Mouse (Mus musculus) kidney, postnatal 14 days (tissue): ENCODE measurements at regions not wholly inside any gene's neighbourhood (a gene's known extent, or its start where the extent isn't known, plus 50 kb on each side); places are given as distances from the start of the nearest gene placed in this dataset.
A peak's percentile ranks its signal among the peaks of the same experiment; 100 is the strongest.
"Not testable (repeated sequence)": the region's sequence is repeated elsewhere in the genome, so short reads cannot be mapped to it uniquely, and the experiment has no call there.

Experiments
- DNase-seq: peaks from one replicate; pipeline ENCODE4 v3.0.0; 2022; ENCODE audit warnings: mixed read lengths

DNA sequence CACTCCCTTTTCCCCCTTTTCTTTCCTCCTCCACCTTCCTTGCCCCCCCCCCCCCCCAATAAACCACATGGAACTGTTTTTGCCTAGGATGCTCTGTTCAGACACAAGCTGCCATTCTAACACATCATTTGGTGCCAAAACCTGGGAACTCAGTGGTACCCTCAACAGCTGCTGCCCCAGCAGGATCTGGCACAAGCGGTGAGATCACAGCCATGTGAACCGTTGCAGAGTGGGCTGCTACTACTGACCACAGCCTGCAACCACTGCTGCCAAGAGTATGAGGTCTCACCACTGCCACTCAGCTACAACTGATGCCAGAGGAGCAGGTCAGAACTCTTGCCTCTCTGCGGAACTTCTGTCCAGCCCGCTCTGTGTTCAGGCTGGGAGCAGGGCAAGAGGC, 206.2 kb downstream of the Pcsk1 start:
- no peak for DNase-seq

GRCm38 (mm10) chr13:75319780-75320179, 230.2 kb downstream of the Pcsk1 start:
- DNase-seq = peak; percentile 2

DNA sequence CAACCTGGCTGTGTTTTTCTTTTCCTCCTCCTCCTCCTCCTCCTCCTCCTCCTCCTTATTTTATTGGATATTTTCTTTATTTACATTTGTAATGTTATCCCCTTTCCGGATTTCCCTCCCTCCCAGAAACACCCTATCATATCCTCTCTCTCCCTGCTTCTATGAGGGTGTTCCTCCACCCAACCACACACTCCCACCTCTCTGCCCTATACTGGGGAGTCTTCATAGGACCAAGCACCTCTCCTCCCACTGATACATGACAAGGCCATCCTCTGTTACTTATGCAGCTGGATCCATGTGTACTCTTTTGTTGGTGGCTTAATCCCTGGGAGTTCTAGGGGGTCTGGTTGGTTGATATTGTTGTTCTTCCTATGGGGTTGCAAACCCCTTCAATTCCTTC, 230.6 kb downstream of the Pcsk1 start:
- DNase-seq = no peak

DNA sequence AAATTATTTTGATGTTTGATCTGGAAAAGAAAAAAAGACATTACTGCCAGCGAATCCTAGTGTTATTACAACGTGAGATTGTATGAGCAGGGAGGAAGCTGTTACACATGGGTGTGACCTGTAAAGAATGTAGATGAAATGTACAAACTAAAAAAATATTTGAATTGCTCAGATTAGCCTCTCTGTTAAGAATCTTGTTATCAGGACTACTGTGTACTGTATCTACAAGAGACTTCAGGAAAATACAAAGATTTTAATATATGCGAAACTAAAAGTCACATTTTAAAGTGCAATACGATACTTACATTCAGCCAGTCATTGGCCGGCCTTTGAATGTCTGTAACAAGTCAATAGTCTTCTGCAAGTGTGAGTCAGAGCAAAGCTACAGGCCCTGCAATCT, 247.4 kb downstream of the Pcsk1 start:
- no peak for DNase-seq

DNA sequence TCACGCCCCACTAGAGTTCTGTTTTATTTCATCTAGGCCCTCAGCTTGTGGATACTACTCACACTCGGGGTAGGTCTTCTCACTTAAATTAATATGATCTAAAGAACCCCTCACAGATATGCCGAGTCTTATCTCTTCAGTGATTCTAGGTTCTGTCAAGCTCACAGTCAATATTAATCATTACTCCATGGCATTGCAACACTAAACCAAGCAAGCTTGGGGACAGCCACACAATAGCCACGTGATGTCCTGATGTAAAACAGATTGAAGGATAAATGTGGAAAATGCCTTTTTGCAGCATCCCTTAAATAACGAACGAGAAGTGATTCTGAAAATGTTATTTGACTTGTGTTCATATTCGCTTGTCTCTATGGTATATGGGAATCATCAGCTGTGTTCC, 253.8 kb downstream of the Pcsk1 start:
- no peak for DNase-seq

DNA sequence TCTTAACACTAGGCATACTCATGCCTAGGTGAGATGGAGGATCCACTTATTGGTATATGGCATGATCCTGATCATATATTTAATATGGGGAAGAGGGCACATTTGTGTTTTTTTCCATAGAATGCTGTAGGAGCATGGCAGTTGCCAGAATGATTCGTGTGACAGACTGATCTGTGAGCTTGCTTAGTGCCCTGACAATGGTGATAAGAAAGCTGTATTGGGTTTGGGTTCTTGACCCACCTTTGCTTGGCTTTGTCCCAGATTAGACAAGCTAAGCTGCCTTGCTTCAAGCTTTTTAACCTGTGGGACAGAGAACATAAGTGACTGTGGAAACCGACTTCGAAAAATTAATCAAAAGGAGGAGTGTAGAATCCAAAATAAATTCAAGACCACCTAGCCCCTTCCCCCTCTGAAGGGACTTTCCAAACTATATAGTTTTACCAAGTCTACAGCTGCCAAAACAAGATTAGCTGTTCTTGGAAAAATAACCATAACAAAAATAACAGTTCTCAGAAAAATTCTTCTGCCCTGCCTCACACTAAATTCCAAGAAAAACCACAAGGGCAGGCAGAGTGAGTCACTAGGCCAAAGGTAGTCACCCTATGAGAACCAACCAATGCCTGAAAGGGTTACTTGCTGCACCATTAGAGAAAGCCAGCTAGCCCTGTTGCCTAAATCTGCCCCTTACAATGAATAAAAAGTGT, 277.2 kb downstream of the Pcsk1 start:
- DNase-seq = no peak

DNA sequence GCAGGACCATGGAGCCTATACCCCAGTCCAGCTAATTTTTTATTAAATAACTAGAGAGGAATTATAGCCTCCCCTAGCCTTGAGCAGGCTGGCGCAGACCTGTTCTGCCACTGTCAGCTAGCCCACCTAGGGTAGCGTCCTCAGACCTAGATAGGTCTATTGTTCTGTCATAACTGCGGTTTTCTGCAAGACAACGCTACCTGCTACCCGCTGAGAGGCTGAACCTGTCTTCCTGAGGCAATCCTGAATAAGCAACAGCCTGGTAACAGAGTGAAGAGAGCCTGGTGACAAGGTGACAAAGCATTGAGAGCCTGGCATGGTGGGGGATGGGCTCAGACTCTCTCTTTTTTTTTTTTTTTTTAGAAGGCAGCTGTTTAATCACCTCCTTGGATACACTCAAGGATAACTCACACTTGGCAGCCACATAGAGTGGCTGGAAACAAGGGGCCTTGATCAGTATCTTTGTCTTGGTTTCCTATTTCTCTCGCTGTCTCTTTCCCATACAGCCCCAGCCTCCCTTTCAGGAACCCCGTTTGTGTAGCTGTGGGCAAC, 278.7 kb downstream of the Pcsk1 start:
- no peak for DNase-seq

DNA sequence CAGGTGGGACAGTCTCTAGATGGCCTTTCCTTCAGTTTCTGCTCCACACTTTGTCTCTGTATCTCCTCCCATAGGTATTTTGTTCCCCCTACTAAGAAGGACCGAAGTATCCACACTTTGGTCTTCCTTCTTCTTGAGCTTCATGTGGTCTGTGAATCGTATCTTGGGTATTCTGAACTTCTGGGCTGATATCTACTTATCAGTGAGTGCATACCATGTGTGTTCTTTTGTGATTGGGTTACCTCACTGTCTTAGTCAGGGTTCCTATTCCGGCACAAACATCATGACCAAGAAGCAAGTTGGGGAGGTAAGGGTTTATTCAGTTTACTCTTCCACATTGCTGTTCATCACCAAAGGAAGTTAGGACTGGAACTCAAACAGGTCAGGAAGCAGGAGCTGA, 287.5 kb downstream of the Pcsk1 start:
- DNase-seq = not testable (repeated sequence)

DNA sequence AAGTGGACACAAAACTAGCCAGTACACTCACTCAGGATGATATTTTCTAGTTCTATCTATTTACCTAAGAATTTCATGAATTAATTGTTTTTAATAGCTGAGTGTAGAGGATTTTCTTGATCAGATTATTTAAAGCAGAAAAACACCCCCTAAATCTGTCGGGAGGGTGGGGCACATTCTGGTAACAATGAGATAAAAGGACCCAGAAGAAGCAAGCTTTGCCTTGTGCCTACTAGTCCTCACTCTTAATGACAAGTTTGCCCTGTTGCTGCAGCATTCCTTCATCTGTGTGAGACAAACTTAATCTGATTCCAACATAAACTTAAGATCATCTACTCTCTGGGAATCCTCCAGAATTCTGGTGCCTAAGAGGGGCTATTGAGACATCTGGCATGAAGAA, 288.1 kb downstream of the Pcsk1 start:
- DNase-seq = no peak

DNA sequence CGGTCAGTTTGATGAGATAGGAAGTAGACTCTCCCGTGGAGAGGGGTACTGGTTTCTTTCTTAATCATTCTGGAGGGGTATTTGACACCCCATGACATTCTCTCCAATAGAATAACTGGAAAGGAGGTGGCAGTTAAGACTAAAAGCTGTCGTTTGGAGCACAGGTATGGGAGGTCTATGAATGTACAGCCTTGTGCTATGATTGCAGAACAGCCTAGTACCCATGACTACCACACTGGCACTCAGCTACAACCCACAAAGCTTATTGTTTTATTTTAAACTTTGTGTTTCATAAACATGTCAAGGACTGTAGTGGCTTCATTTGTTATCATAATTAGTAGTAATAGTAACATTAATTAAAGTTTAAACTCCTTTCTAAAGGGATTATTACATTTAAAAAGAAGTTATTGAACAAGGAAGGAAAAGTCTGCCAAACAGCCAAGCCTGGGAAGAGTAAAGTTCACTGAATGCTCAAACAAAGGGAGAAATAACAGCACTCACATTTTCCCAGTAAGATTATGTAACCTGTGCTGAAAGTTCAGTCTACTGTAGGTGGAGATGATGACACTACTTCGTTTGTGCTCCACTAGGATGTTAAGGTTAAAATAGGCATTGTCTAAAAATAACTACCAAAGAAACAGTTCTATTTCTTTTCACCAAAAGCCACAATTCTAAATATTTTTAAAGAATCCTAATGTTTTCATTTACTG, 295.2 kb downstream of the Pcsk1 start:
- no peak for DNase-seq

- no peak for DNase-seq
Observed at GRCm38 (mm10) chr13:75389211-75389610, 299.6 kb downstream of the Pcsk1 start.

DNA sequence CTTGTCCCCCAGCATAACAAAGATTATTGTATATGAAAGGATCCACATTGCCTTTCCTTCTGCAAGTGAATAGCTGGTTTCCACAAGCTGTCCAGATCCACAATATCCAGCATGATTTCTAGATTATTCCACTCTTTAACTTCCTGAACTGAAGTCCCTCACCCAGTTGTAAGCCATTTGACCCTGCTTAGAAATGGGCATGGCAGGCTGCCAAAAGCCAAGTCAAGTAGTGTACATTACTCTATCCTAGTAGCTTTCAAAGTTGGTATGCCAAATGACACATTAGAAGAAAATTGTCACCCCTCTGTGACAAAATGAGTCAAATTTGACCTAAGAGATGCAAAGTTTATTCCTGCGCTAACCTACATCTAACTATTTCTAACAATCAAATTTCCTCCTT, 300.6 kb downstream of the Pcsk1 start:
- DNase-seq = peak; percentile 8

DNA sequence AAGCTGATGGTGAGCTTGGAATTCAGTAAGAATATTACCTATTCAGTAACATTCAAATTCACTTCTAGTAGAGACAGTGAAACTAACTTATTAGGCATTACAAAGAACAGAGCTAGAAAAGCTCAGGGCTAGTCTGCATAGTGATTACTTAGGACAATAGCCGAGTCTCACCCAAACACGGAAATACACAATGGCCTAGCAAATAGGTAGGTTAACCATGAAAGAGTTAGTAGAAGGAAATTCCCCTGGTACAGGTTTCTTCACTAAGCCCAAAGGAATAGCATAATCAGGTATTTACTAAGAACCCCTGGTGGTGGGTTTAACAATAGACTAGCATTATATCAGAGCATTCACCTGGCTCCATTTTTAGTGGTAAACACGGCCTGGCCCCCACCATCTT, 306.7 kb upstream of the Ell2 start:
- not testable (repeated sequence) for DNase-seq

DNA sequence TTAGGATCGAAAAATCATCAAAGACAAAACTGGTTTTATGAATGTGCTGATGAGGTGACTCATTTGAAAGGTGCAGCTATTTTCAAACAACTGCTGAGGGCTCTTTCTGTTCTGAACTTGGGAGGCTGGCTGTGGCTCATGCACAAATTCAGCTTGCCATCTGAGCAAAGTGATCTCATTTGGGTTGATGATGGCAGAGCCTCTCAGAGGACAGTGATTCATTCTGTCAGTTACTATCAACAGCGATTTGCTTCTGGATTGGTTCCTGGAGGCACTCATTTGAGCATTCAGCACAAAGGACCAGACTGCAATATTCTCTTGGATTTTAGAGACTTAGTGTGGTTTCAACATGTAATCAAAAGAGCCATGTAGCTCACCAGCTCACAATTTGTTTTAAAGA, 285.8 kb upstream of the Ell2 start:
- no peak for DNase-seq

DNA sequence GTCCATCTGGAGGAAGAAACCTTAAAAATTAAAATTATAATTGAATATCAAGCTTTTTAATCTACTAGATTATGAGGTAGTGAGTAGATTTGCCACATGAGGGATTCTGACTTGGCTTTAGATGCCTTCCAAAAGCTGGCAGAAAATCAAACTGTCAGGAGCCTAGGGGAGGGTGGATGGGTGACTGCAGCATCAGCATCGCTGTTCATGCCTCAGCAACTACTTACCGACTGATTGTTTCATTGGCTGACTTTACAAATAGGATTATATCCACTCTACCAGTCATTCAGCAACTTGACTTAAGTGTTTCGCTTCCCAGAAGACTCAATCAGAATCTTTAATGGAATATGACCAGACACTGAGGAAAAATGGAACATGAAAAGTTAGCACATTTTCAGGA, 279.6 kb upstream of the Ell2 start:
- DNase-seq = no peak

GRCm38 (mm10) chr13:75439170-75439569, 267.4 kb upstream of the Ell2 start:
- DNase-seq = no peak

DNA sequence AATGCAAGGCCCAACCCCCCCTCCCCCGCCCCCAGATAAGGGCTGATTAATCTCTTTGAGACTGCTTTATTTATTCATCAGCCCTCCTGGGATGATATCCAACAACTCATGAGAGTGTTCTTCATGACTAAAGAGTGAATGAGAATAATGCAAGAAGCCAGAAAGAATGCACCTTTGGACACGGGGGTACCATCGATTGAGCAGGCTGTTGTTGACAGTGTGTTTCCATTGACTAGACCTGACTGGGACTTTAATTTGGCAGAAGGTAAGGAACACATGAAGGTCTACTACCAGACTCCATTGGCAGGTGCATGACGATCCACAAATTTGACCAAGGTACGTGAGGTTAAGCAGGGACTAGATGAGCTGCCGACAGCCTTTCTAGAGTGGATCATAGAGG, 266.5 kb upstream of the Ell2 start:
- no peak for DNase-seq

- DNase-seq = no peak
Observed at GRCm38 (mm10) chr13:75460335-75460878, 246.2 kb upstream of the Ell2 start.

DNA sequence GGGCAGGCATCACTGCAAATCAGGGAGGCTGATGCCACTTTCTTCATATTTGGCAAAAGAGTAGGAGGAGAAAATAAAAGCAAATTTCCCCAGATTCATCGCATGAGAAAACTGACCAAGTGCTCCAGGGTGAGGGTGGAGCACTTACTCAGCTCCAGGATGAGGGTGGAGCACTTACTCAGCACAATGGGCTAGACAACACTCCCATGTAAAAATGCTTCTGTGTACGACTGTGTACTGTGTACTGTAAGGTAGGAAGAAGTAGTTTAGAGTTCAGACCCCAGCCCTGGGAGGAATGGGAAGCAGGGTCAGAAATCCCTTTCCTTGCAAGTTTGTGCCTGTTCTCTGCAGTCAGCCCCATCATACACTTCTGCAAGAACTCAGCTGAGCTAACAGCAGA, 245.3 kb upstream of the Ell2 start:
- DNase-seq = no peak

DNA sequence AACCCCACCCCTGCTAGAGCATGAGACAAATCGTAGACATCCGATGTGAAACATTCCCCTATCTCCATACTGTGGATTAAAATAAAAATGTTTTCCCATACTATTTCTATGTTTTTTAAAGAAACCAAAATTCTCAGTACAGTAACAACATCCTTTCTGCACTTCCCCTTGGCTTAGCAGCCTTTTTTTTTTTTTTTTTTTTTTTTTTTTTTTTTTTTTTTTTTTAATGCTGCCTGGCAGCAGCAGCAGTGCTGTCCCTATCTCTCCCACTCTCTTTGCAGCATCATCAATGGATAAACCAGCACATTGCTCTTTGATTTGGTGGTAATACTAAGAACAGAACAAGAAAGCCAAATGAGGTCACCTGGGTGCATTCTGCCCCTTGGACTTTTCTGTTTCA, 239.3 kb upstream of the Ell2 start:
- DNase-seq = no peak

- no peak for DNase-seq
Observed at GRCm38 (mm10) chr13:75475828-75476597, 230.5 kb upstream of the Ell2 start.

DNA sequence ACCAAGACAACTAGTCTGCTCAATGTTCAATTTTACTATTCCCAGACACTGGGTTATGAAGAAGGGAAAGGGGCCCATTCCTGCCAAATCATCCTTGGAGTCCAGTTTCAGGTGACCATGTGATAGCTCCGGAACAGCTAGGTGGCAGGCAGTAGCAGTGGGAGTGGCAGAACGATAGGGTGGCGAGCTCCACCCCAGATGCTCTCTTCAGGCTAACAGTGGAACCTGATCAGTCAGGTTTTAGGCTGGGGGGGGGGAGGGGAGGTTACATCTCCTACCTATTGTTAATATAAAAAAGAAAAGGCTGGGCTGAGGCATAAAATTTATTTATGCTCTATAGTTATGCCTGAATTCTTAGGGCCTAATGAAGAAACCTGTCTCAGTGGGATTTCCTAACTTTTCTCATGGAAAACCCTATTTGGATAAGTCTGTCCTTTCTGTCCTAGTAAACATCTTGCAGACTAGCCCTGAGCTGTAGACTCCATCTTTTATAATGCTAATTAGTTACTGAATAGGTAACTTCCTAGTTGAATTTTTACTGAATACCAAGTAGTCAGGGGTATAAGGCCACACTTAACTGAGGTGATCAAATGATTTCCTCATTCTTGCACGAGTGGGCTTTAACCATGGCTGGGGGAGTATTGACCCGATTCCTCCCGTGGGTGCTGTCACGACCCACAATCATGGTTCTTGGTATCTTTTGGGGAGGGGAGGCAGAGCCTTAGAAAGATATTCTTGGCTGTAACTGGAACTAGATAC, 223.2 kb upstream of the Ell2 start:
- not testable (repeated sequence) for DNase-seq

DNA sequence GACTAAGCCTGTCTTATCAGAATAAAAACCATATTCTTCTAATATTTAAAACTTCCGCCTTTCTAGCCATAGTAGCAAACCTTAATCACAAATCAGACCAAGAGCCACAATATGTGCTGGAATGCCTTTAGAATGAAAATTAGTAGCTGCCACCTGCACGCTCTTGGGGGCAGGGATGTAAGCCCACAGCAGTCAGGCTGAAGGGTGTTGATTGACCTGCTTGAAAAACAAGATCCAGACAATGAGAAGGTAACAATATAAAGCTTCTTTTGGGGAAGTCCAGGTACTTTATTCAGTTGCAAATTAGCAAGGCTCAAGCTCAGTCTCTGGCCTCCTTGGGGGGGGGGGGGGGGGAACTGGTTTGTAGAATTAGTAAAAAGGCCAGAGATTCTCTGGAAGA, 222.3 kb upstream of the Ell2 start:
- DNase-seq = not testable (repeated sequence)
